Mouse (Mus musculus) right cerebral cortex, postnatal 14 days (tissue): ENCODE data around the gene Cldn18.

Experiments
- DNase-seq: peaks from one replicate; pipeline ENCODE4 v3.0.0; 2022

Cldn18 gene

GRCm38 (mm10) chr9:99681980-99682570 is 35.0 kb downstream of the Cldn18 start:
- DNase-seq, result peak; percentile 54

DNA sequence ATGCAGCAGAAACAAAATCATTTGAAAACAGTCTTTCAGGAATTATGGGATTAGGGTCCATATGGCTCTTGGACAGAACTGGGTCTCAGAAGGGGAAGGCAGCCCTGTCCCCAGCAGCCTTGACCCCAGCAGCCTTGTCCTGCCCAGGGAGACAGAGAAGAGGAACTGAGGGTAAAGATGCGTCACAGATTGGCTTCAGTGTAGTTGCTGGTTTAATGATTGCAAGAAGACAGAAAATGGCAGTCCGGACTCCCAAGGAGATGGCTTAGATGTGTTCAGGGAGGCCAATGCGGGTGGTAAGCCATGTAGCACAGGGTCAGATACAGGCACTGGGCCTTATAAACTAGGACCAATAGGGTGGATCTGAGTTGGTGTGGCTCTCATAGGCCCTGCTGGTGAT is 41.4 kb downstream of the Cldn18 start:
- DNase-seq, result no peak

DNA sequence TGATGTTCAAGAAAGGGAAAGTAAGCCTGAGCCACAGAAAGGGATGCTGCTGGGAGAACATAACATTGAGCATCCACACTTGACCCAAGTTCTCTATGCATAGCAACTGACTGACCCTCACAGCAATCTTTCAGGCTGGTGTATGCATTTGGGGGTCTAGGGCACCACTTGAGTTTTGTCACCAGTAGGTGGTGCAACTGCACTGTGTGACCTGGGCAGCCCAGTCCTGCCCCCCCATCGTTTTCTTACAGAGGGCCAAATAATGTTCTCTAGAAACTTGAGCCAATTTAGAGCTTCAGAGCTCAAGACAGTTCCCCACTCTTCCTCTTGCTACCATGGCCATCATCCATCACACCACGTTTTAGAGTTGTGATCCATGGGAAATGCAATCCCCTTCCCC is 45.5 kb downstream of the Cldn18 start:
- no peak for DNase-seq

DNA sequence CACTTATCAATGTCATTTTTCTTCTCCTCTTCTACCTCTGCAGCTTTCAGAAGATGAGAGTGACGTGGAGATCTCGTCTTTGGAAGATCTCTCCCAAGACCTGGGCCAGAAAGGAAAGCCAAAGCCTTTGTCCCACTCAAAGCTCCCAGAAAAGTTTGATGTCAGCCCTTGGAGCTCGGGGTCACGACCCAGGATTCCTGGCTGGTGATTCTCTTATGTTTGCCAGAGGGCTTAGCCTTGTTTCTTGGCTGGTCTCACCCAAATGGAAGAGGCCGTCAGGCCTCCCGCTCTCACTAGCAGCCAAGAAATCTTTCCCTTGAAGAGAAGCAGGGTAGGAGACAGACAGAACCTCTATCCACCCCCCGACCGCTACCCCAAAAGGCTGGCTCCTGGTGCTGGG is 49.5 kb downstream of the Cldn18 start:
- DNase-seq, result no peak

DNA sequence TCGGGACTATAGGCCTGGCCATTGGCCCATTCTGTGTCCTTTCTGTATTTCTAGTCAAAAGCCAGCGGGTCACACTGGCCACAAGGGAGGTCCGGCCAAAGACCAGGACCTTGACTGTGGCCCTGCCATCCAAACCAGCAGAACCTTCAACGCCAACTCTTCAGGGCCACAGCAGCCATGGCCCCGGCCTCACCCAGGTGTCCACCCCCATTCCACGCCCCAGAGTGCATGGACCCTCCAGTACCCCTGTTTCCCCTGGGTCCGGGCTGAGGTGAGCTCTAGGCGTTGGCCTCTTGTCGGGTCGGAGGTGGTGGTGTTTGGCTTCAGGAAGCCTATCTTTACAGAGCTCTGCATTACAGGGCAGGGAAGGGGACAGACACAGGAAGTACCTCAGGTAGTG is 54.2 kb downstream of the Cldn18 start:
- DNase-seq, result no peak

DNA sequence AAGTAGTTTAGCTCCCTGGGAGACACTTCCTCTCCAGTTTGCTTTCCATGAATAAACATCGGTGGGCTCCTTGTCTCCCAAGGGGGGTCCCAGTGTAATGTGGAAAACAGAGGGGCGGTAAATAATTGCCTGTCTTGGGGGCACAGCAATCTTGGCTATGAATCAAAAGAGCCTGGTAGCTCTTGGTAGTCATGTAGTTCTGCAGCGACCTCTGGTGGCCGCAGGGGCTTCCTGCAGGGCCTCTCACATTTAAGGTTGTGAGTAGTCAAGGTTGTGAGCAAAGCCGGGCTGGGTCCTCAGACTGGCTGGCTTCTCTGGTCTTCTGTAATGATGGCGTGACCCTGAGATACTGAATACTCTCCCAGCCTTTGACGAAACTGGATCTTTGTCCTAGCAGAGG is 54.7 kb downstream of the Cldn18 start:
- DNase-seq, result peak; percentile 69

GRCm38 (mm10) chr9:99661606-99662166 is 55.4 kb downstream of the Cldn18 start:
- no peak for DNase-seq

DNA sequence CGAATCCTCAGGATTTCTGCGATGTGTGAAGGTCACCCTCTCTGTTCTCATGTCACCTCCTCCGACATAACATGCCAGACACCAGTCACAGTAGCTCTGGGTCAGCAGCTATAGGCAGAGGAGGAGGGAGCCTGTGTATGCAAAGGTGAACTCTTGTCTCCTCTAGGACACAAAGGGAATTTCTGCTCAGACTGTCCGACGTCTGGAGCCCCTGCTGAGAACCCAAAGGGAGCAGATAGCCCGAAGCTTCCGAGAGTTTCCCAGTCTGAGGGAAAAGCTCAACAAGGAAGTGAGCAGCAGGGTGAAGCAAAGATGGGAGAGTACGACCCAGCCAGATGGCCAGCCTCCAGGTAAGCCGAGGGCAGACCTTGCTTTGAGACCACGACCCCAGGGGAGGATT is 56.3 kb downstream of the Cldn18 start:
- no peak for DNase-seq

DNA sequence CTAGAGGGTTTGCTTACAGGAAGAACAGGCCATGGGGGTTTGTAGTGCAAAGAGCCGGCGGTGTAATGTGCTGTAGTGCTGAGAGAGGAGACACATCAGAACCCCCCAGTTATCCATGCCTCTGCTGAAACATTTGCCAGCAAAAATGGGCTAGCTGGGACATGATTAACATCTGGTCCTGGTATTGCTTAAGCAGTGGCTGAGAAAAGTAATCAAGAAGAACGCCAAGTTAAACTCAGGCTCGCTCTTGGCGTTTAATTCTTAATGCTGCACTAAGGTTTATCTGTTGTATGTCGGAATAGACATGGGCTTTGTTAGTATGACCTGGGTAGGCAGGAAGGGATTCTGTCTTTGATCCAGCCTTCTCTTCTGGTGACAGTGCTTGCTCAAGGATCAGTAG is 71.0 kb downstream of the Cldn18 start:
- no peak for DNase-seq

GRCm38 (mm10) chr9:99645416-99645815 is 71.7 kb downstream of the Cldn18 start:
- DNase-seq, result no peak

GRCm38 (mm10) chr9:99639957-99640356 is 77.1 kb downstream of the Cldn18 start:
- no peak for DNase-seq
